Mouse (Mus musculus): ENCODE results near the gene Emid1.

GRCm38 (mm10) chr11:5096480-5097020, 55.5 kb downstream of the Emid1 start:
- TF ChIP-seq TAL1 (IDR thresholded peaks at IDR 0.05; ENCODE audit: low read length) = no peak
- no peak for TF ChIP-seq GATA1 (IDR thresholded peaks at IDR 0.05; ENCODE audit: low read length)
